9 mouse cellular contexts compared by ENCODE assay signal in genomic region chr19:44723611-44724440, GRCm38 (mm10). TPM values are rescaled to one million over a fixed set of nuclear protein-coding genes. Genes with fewer than 3 reads are reported as not detected.
DNase-seq lines count a peak whose midpoint lies in the region; ATAC-seq and TF ChIP-seq lines count a peak whose summit lies in the region.
"Had no signal": no experiment of that assay in that cellular context is flagged by ENCODE, and none has a peak within 500 bp of the region (broad histone marks: within the 10 kb centered on the region; RNA-seq: fewer than 3 reads in every experiment).

No protein-coding gene starts in this region.

- TF ChIP-seq EP300 in lung, postnatal 0 days (IDR thresholded peaks at IDR 0.05): no peak

- no peak for DNase-seq in lung, postnatal 0 days (ENCODE audit: low spot score)
- DNase-seq in lung, adult 18-20 months: no peak
- DNase-seq in forebrain, embryonic 14.5 days (ENCODE audit: low spot score): peak; percentile 59
- DNase-seq in kidney, postnatal 4 days: peak; percentile 56 to 67
- DNase-seq in cerebellum, postnatal 14 days: no peak
- no peak for DNase-seq in ovary, postnatal 10 days (ENCODE audit: low spot score)
- no peak for DNase-seq in layer of hippocampus, postnatal 36 days

- peak overlapping the region; percentile 39; the same call in 1 of the 2 replicates for H3K4me2 ChIP-seq in lung, postnatal 0 days (replicated peaks; ENCODE audit: low read depth, low read length)
- H3K4me2 ChIP-seq in forebrain, embryonic 14.5 days (ENCODE audit: low read length): peak overlapping the region; percentile 52
- peak overlapping the region; percentile 55 for H3K4me2 ChIP-seq in neural tube, embryonic 15.5 days

- H3K36me3 ChIP-seq in lung, postnatal 0 days (ENCODE audit: insufficient read depth, low read length): no peaks in the 10 kb centered on the region
- H3K36me3 ChIP-seq in forebrain, embryonic 14.5 days (ENCODE audit: control insufficient read depth, insufficient read depth, low read length): no peaks in the 10 kb centered on the region
- no peaks in the 10 kb centered on the region for H3K36me3 ChIP-seq in neural tube, embryonic 15.5 days

- ATAC-seq in lung, postnatal 0 days: no peak
- peak; percentile 41 for ATAC-seq in forebrain, embryonic 14.5 days
- peak; percentile 28; the same call in 1 of the 2 replicates for ATAC-seq in neural tube, embryonic 15.5 days (ENCODE audit: low FRiP score)

- no peak overlapping the region for H3K27ac ChIP-seq in lung, postnatal 0 days (ENCODE audit: low read length)
- H3K27ac ChIP-seq in forebrain, embryonic 14.5 days (ENCODE audit: low read depth, low read length): no peak overlapping the region
- H3K27ac ChIP-seq in neural tube, embryonic 15.5 days (replicated peaks): peak overlapping the region; percentile 33; the same call in 1 of the 2 replicates

- 1% methylated on average over 33 of the region's 36 CpGs for WGBS in lung, postnatal 0 days
- WGBS in forebrain, embryonic 14.5 days: under 1% methylated on average over 36 of the region's 36 CpGs
- WGBS in neural tube, embryonic 15.5 days: under 1% methylated on average over 36 of the region's 36 CpGs

- H3K4me3 ChIP-seq in lung, postnatal 0 days (ENCODE audit: low read depth, low read length): no peak overlapping the region; the same call in 1 of the 2 replicates
- peak overlapping the region; percentile 24 for H3K4me3 ChIP-seq in forebrain, embryonic 14.5 days (ENCODE audit: low read depth, low read length)
- peak overlapping the region; percentile 26 for H3K4me3 ChIP-seq in neural tube, embryonic 15.5 days (replicated peaks)

- H3K27me3 ChIP-seq in lung, postnatal 0 days (replicated peaks; ENCODE audit: insufficient read depth, low read length): peaks cover 40% of the 10 kb centered on the region
- H3K27me3 ChIP-seq in forebrain, embryonic 14.5 days (replicated peaks; ENCODE audit: control insufficient read depth, insufficient read depth, low read length): peaks cover 64% of the 10 kb centered on the region
- H3K27me3 ChIP-seq in neural tube, embryonic 15.5 days (replicated peaks): peaks cover 75% of the 10 kb centered on the region

- no peak for TF ChIP-seq CTCF in lung, postnatal 0 days (IDR thresholded peaks at IDR 0.05)

- H3K4me1 ChIP-seq in lung, postnatal 0 days (ENCODE audit: insufficient read depth, low read depth, low read length): peaks cover 4% of the 10 kb centered on the region; the same call in 1 of the 2 replicates
- peaks cover 9% of the 10 kb centered on the region for H3K4me1 ChIP-seq in forebrain, embryonic 14.5 days (ENCODE audit: control insufficient read depth, insufficient read depth, low read length)
- peaks cover 37% of the 10 kb centered on the region for H3K4me1 ChIP-seq in neural tube, embryonic 15.5 days

- H3K9me3 ChIP-seq in lung, postnatal 0 days (ENCODE audit: low read length): no peaks in the 10 kb centered on the region
- 0 out of 2 replicates have a peak, but pooled peaks cover 3% of the 10 kb centered on the region for H3K9me3 ChIP-seq in forebrain, embryonic 14.5 days (replicated peaks; ENCODE audit: control insufficient read depth, low read length)
- H3K9me3 ChIP-seq in neural tube, embryonic 15.5 days (replicated peaks): no peaks in the 10 kb centered on the region

- no peak overlapping the region for H3K9ac ChIP-seq in lung, postnatal 0 days (replicated peaks; ENCODE audit: low read depth)
- peak overlapping the region; percentile 37 for H3K9ac ChIP-seq in forebrain, embryonic 14.5 days (ENCODE audit: low read length)
- 0 out of 2 replicates have a peak overlapping the region, but pooled peaks have one; percentile 23 for H3K9ac ChIP-seq in neural tube, embryonic 15.5 days (replicated peaks)

RNA-seq across cellular contexts. Expression of gene Pax2, which starts 32.0 kb away (rescaled TPM):
- polyA plus RNA-seq in lung, postnatal 0 days (2015; fragmentation: Nextera tagmentation; extraction: Ambion mirVana): not detected in 2 replicates
- polyA plus RNA-seq in forebrain, embryonic 14.5 days (2014; fragmentation: Nextera tagmentation; extraction: Ambion mirVana): 0.09 TPM in 1 of 2 replicates, not detected in the other
- 16.5 and 20.5 TPM in 2 replicates for polyA plus RNA-seq in neural tube, embryonic 15.5 days (2015; fragmentation: Nextera tagmentation; extraction: Ambion mirVana)
- under 1 TPM; 0.32 to 0.35 TPM for total RNA-seq in layer of hippocampus, postnatal 36 days (2021)
- total RNA-seq: neutrophil, adult 5-6 weeks had no signal

Comparison
In these comparisons a context has a peak if more than half of its experiments do, and no peak if none do; other contexts are left out.
1. DNase-seq: peak in forebrain, embryonic 14.5 days (single experiment) and kidney, postnatal 4 days (2 of 2); none in lung, postnatal 0 days (single experiment), lung, adult 18-20 months (0 of 2), cerebellum, postnatal 14 days (0 of 2), ovary, postnatal 10 days (single experiment) and layer of hippocampus, postnatal 36 days (0 of 2).
2. RNA of gene Pax2, which starts 32.0 kb away (polyA plus RNA-seq): 16.5 to 20.5 TPM in neural tube, embryonic 15.5 days; 0.09 TPM in forebrain, embryonic 14.5 days and not detected in lung, postnatal 0 days; every median in the first group is over 10 times any median in the second.
3. Peak in every context shown above with its lines, with median percentiles within 50 percentile points of each other: H3K4me2 ChIP-seq.